Mouse (Mus musculus): ENCODE data around the gene Fbxo34. TPM values are rescaled to one million over a fixed set of nuclear protein-coding genes. Genes with fewer than 3 reads are reported as not detected.

Fbxo34 gene
- polyA plus RNA-seq, 1 experiment from 2014 or later = 23.5 TPM

GRCm38 (mm10) chr14:47421606-47422005, 28.6 kb upstream of the Fbxo34 start:
- H3K4me2 ChIP-seq (ENCODE audit: low read depth, low read length) = no peak overlapping the region
- ATAC-seq (ENCODE audit: low read depth) = no peak
- no peak overlapping the region for H3K4me3 ChIP-seq (ENCODE audit: low read depth, low read length)
- no peak overlapping the region for H3K9ac ChIP-seq (ENCODE audit: low read depth, low read length)
- 26% methylated on average over 2 of the region's 2 CpGs for WGBS
- DNase-seq (ENCODE audit: low spot score) = peak; percentile 67
- H3K27ac ChIP-seq (replicated peaks; ENCODE audit: low read depth, low read length) = no peak overlapping the region
- peaks cover 13% of the 10 kb centered on the region for H3K4me1 ChIP-seq (ENCODE audit: control insufficient read depth, insufficient read depth, low read length)
- H3K27me3 ChIP-seq (replicated peaks; ENCODE audit: control insufficient read depth, insufficient read depth, low read length) = no peaks in the 10 kb centered on the region
- H3K36me3 ChIP-seq (ENCODE audit: control insufficient read depth, insufficient read depth, low read length) = no peaks in the 10 kb centered on the region
- H3K9me3 ChIP-seq (ENCODE audit: control insufficient read depth, low read length) = no peaks in the 10 kb centered on the region

DNA sequence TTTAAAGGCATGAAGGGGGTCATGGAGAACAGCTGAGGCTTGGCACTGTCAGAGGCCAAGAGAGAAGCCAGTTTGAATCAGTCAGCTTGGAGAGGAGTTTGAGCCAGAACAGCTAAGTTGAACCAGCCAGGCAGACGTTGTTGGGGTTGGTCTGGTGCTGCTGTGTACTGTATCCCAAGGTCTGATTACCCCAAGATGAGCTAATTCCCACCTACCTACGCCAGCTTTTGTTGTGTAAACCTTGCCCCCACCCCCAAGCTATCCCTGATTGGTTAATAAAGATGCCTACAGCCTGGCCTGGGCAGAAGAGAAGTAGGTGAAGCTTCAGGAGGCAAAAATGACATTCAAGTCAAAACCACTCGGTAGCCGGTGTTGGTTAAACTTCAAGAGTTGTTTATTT, 27.8 kb upstream of the Fbxo34 start:
- ATAC-seq (ENCODE audit: low read depth) = no peak
- Histone ChIP-seq H3K4me3 (ENCODE audit: low read depth, low read length) (no peak overlapping the region), H3K9me3 (ENCODE audit: control insufficient read depth, low read length) (no peaks in the 10 kb centered on the region), H3K27me3 (replicated peaks; ENCODE audit: control insufficient read depth, insufficient read depth, low read length) (no peaks in the 10 kb centered on the region), H3K4me1 (ENCODE audit: control insufficient read depth, insufficient read depth, low read length) (peaks cover 6% of the 10 kb centered on the region), H3K36me3 (ENCODE audit: control insufficient read depth, insufficient read depth, low read length) (no peaks in the 10 kb centered on the region), H3K4me2 (ENCODE audit: low read depth, low read length) (no peak overlapping the region), H3K27ac (replicated peaks; ENCODE audit: low read depth, low read length) (no peak overlapping the region), H3K9ac (ENCODE audit: low read depth, low read length) (no peak overlapping the region)
- 63% methylated on average over 4 of the region's 4 CpGs for WGBS
- no peak for DNase-seq (ENCODE audit: low spot score)

GRCm38 (mm10) chr14:47432987-47433386, 17.2 kb upstream of the Fbxo34 start:
- no peaks in the 10 kb centered on the region for H3K9me3 ChIP-seq (ENCODE audit: control insufficient read depth, low read length)
- no peaks in the 10 kb centered on the region for H3K36me3 ChIP-seq (ENCODE audit: control insufficient read depth, insufficient read depth, low read length)
- H3K9ac ChIP-seq (ENCODE audit: low read depth, low read length) = no peak overlapping the region
- H3K27me3 ChIP-seq (replicated peaks; ENCODE audit: control insufficient read depth, insufficient read depth, low read length) = no peaks in the 10 kb centered on the region
- ATAC-seq (ENCODE audit: low read depth) = no peak
- no peak overlapping the region for H3K27ac ChIP-seq (replicated peaks; ENCODE audit: low read depth, low read length)
- no peak overlapping the region for H3K4me2 ChIP-seq (ENCODE audit: low read depth, low read length)
- DNase-seq (ENCODE audit: low spot score) = no peak
- no peaks in the 10 kb centered on the region for H3K4me1 ChIP-seq (ENCODE audit: control insufficient read depth, insufficient read depth, low read length)
- no peak overlapping the region for H3K4me3 ChIP-seq (ENCODE audit: low read depth, low read length)

DNA sequence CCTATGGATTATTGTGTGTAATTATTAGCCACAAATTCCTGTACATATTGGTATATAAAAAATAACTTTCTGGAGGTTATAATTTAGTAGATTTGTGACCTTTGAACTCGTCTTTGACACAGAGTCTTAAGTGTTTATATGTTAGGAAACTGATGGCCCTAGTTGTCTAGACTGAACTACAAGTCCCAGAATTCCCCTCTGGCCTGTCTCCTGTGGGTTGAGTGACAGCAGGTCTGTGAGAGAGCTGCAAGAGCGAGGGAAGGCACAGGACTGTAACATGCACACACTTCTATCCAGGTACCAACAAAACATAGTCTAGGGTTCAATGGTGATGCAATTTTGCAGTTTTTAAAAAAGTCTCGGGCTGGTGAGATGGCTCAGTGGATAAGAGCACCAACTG, 11.3 kb upstream of the Fbxo34 start:
- ATAC-seq (ENCODE audit: low read depth) (no peak), DNase-seq (ENCODE audit: low spot score) (no peak)
- H3K4me1 ChIP-seq (ENCODE audit: control insufficient read depth, insufficient read depth, low read length) = no peaks in the 10 kb centered on the region
- 62% methylated on average over 3 of the region's 3 CpGs for WGBS
- no peaks in the 10 kb centered on the region for H3K27me3 ChIP-seq (replicated peaks; ENCODE audit: control insufficient read depth, insufficient read depth, low read length)
- peaks cover 12% of the 10 kb centered on the region; the same call in 1 of the 2 replicates for H3K9me3 ChIP-seq (ENCODE audit: control insufficient read depth, low read length)
- H3K36me3 ChIP-seq (ENCODE audit: control insufficient read depth, insufficient read depth, low read length) = no peaks in the 10 kb centered on the region
- no peak overlapping the region for H3K4me2 ChIP-seq (ENCODE audit: low read depth, low read length)
- H3K9ac ChIP-seq (ENCODE audit: low read depth, low read length) = no peak overlapping the region
- H3K4me3 ChIP-seq (ENCODE audit: low read depth, low read length) = no peak overlapping the region
- no peak overlapping the region for H3K27ac ChIP-seq (replicated peaks; ENCODE audit: low read depth, low read length)

DNA sequence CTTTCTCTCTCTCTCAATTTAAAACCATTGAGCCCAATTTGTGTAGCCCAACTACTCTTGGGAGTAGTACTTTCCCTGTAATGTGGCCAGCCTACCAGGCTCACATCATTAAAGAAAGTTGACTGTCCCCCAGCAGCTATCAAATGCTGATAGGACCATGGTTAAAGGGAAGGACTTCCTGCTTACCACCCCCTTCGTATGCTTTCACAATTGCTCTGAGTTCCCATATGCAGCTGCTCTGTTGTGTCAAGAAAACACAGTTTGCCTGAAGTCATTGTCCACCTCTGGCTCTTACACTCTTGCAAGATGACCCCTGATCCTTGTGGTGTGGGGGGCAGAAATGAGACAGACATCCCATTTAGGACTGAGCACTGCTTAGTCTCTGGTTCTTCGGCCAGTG, 5.3 kb upstream of the Fbxo34 start:
- H3K27me3 ChIP-seq (replicated peaks; ENCODE audit: control insufficient read depth, insufficient read depth, low read length) = no peaks in the 10 kb centered on the region
- 38% methylated on average over 2 of the region's 2 CpGs for WGBS
- H3K36me3 ChIP-seq (ENCODE audit: control insufficient read depth, insufficient read depth, low read length) = no peaks in the 10 kb centered on the region
- no peak overlapping the region for H3K27ac ChIP-seq (replicated peaks; ENCODE audit: low read depth, low read length)
- no peaks in the 10 kb centered on the region for H3K4me1 ChIP-seq (ENCODE audit: control insufficient read depth, insufficient read depth, low read length)
- H3K9me3 ChIP-seq (ENCODE audit: control insufficient read depth, low read length) = peaks cover 12% of the 10 kb centered on the region; the same call in 1 of the 2 replicates
- no peak overlapping the region for H3K4me2 ChIP-seq (ENCODE audit: low read depth, low read length)
- no peak for ATAC-seq (ENCODE audit: low read depth)
- DNase-seq (ENCODE audit: low spot score) = no peak
- no peak overlapping the region for H3K4me3 ChIP-seq (ENCODE audit: low read depth, low read length)
- H3K9ac ChIP-seq (ENCODE audit: low read depth, low read length) = no peak overlapping the region

DNA sequence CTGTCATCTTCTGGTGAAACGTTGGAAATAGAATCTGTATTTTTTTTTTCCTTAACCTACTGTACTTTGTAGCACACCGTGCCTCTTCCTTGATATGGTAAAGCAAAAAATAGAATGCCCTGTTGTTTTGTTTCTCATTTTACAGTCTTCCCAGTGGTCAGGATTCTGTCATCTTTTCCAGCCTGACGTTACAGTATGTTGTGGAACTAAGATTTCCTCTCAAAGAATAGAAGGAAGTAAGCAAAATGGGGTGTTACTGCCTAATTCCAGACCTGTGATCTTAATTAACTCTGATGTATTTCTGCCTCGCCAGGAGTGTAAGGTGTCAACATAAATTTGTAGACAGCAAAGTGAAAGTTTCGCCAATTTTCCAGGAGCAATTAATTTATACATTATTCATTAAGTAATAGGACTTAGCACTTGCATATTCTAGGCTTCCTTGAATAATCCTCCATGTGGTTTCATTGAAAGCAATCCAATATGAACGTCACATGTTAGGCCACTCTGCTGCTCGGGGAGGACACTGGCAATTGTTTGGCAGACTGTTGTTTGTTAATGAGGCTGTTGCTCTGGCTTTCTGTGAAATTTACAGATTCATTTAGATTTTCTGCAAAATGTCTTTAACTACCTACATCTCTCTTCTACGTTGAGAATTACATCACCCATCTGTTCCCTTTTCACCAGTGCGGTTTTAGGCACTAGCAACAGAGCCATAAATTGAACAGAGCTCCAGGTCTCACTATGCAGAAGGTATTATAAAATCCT, 4.7 kb upstream of the Fbxo34 start:
- H3K9me3 ChIP-seq (ENCODE audit: control insufficient read depth, low read length) = 0 out of 2 replicates have a peak, but pooled peaks cover 7% of the 10 kb centered on the region
- no peaks in the 10 kb centered on the region for H3K27me3 ChIP-seq (replicated peaks; ENCODE audit: control insufficient read depth, insufficient read depth, low read length)
- no peak for DNase-seq (ENCODE audit: low spot score)
- H3K4me2 ChIP-seq (ENCODE audit: low read depth, low read length) = no peak overlapping the region
- H3K27ac ChIP-seq (replicated peaks; ENCODE audit: low read depth, low read length) = no peak overlapping the region
- H3K4me3 ChIP-seq (ENCODE audit: low read depth, low read length) = no peak overlapping the region
- no peak overlapping the region for H3K9ac ChIP-seq (ENCODE audit: low read depth, low read length)
- ATAC-seq (ENCODE audit: low read depth) = no peak
- no peaks in the 10 kb centered on the region for H3K4me1 ChIP-seq (ENCODE audit: control insufficient read depth, insufficient read depth, low read length)
- H3K36me3 ChIP-seq (ENCODE audit: control insufficient read depth, insufficient read depth, low read length) = no peaks in the 10 kb centered on the region
- WGBS = 57% methylated on average over 9 of the region's 9 CpGs

- Histone ChIP-seq H3K4me1 (ENCODE audit: control insufficient read depth, insufficient read depth, low read length) (no peaks in the 10 kb centered on the region), H3K36me3 (ENCODE audit: control insufficient read depth, insufficient read depth, low read length) (no peaks in the 10 kb centered on the region), H3K9ac (ENCODE audit: low read depth, low read length) (no peak overlapping the region), H3K4me3 (ENCODE audit: low read depth, low read length) (no peak overlapping the region), H3K27ac (replicated peaks; ENCODE audit: low read depth, low read length) (no peak overlapping the region), H3K27me3 (replicated peaks; ENCODE audit: control insufficient read depth, insufficient read depth, low read length) (no peaks in the 10 kb centered on the region), H3K9me3 (ENCODE audit: control insufficient read depth, low read length) (no peaks in the 10 kb centered on the region), H3K4me2 (ENCODE audit: low read depth, low read length) (no peak overlapping the region)
- WGBS = 82% methylated on average over 4 of the region's 4 CpGs
- DNase-seq (ENCODE audit: low spot score) (no peak), ATAC-seq (ENCODE audit: low read depth) (no peak)
These were observed 9.3 kb downstream of the Fbxo34 start for GRCm38 (mm10) chr14:47459556-47459955.

DNA sequence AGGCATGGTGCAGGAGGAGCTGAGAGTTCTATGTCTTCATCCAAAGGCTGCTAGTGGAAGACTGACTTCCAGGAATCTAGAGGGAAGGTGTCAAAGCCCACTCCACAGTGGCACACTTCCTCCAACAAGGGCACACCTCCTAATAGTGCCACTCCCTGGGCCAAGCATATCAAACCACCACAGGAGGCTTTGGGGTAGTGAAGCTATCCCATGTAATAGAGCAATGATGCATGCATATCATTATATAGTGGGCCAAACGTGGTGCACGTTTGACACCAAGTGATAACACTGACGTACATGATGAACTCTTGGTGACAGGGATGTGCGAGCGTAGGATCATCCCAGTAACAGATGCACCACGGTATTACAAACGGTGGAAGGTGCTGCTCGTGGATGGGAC, 11.8 kb downstream of the Fbxo34 start:
- H3K9ac ChIP-seq (ENCODE audit: low read depth, low read length) = no peak overlapping the region
- H3K36me3 ChIP-seq (ENCODE audit: control insufficient read depth, insufficient read depth, low read length) = no peaks in the 10 kb centered on the region
- H3K27me3 ChIP-seq (replicated peaks; ENCODE audit: control insufficient read depth, insufficient read depth, low read length) = no peaks in the 10 kb centered on the region
- DNase-seq (ENCODE audit: low spot score) (no peak), ATAC-seq (ENCODE audit: low read depth) (no peak)
- 92% methylated on average over 8 of the region's 8 CpGs for WGBS
- H3K27ac ChIP-seq (replicated peaks; ENCODE audit: low read depth, low read length) = no peak overlapping the region
- no peaks in the 10 kb centered on the region for H3K9me3 ChIP-seq (ENCODE audit: control insufficient read depth, low read length)
- H3K4me3 ChIP-seq (ENCODE audit: low read depth, low read length) = no peak overlapping the region
- H3K4me1 ChIP-seq (ENCODE audit: control insufficient read depth, insufficient read depth, low read length) = no peaks in the 10 kb centered on the region
- H3K4me2 ChIP-seq (ENCODE audit: low read depth, low read length) = no peak overlapping the region

DNA sequence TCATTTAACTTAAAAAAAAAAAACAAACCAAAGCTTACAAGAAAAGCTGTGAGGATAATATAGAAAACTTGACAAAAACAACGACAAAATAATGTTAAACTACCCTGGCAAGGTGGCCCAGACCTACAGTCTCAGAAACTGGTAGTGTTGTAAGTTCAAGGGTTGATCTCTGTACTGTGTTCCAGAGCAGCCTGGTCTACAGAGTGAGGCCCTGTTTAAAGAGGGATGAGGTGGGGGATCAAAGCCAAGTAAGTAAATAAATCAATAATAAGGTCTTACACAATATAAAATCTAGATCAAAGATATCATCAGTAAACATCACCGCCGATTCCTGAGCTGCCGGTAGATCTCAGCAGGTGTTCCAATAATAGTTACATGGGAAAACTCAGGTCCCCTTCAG, 12.2 kb downstream of the Fbxo34 start:
- Histone ChIP-seq H3K27ac (replicated peaks; ENCODE audit: low read depth, low read length) (no peak overlapping the region), H3K9ac (ENCODE audit: low read depth, low read length) (no peak overlapping the region), H3K9me3 (ENCODE audit: control insufficient read depth, low read length) (no peaks in the 10 kb centered on the region), H3K4me1 (ENCODE audit: control insufficient read depth, insufficient read depth, low read length) (no peaks in the 10 kb centered on the region), H3K36me3 (ENCODE audit: control insufficient read depth, insufficient read depth, low read length) (no peaks in the 10 kb centered on the region), H3K27me3 (replicated peaks; ENCODE audit: control insufficient read depth, insufficient read depth, low read length) (no peaks in the 10 kb centered on the region), H3K4me3 (ENCODE audit: low read depth, low read length) (no peak overlapping the region), H3K4me2 (ENCODE audit: low read depth, low read length) (no peak overlapping the region)
- WGBS = 88% methylated on average over 4 of the region's 4 CpGs
- ATAC-seq (ENCODE audit: low read depth) = no peak
- no peak for DNase-seq (ENCODE audit: low spot score)
